Mouse (Mus musculus): ENCODE results near the gene Myh2.

Myh2 gene

GRCm38 (mm10) chr11:67236799-67237198 is 66.0 kb downstream of the Myh2 start:
- in situ Hi-C loops (cut with MboI, MseI) = no loop called here

- in situ Hi-C loops (cut with MboI, MseI) = no loop called here
Observed at GRCm38 (mm10) chr11:67237481-67238079, 66.8 kb downstream of the Myh2 start, which contains the start of gene Myh4. Gene Myh4, plus strand, starts transcription at chr11:67238029.

- in situ Hi-C loops (cut with MboI, MseI) = no loop called here
Observed at GRCm38 (mm10) chr11:67241051-67241450, 70.2 kb downstream of the Myh2 start.

Data from regulatory T cell (primary cell).